Mouse (Mus musculus) heart, embryonic 15.5 days (tissue): ENCODE measurements at regions not wholly inside any gene's neighbourhood (a gene's known extent, or its start where the extent isn't known, plus 50 kb on each side); places are given as distances from the start of the nearest gene placed in this dataset.

Source experiments
- ATAC-seq: fragments of 200-750 bp; cut with Nextera tagmentation; replicated peaks from 2 replicates; pipeline ENCODE4 v1.8.0; 2017; ENCODE audit warnings: low read depth, moderate TSS enrichment; ENCODE audit not compliant: insufficient number of reproducible peaks, insufficient read depth, low FRiP score
- H3K27ac ChIP-seq: fragments of 300-500 bp; sonication (generic); 2 replicates; pipeline ENCODE4 v1.5.1; 2015; ENCODE audit warnings: mild to moderate bottlenecking, inconsistent platforms
- H3K27me3 ChIP-seq: fragments of 300-500 bp; sonication (generic); 2 replicates; pipeline ENCODE4 v1.6.1; 2015; ENCODE audit warnings: inconsistent platforms
- H3K36me3 ChIP-seq: fragments of 300-500 bp; sonication (generic); 2 replicates; pipeline ENCODE4 v1.6.1; 2015; ENCODE audit warnings: mild to moderate bottlenecking, inconsistent platforms
- H3K4me1 ChIP-seq: fragments of 300-500 bp; sonication (generic); replicated peaks from 2 replicates; pipeline ENCODE4 v1.6.1; 2015; ENCODE audit warnings: inconsistent platforms
- H3K4me2 ChIP-seq: fragments of 300-500 bp; sonication (generic); 2 replicates; pipeline ENCODE4 v1.6.1; 2015; ENCODE audit warnings: inconsistent platforms, mild to moderate bottlenecking, moderate library complexity
- H3K4me3 ChIP-seq: fragments of 300-500 bp; sonication (generic); 2 replicates; pipeline ENCODE4 v1.5.1; 2015; ENCODE audit warnings: mild to moderate bottlenecking, inconsistent platforms
- H3K9ac ChIP-seq: fragments of 300-500 bp; sonication (generic); 2 replicates; pipeline ENCODE4 v1.6.1; 2015; ENCODE audit warnings: mild to moderate bottlenecking, inconsistent platforms
- H3K9me3 ChIP-seq: fragments of 300-500 bp; sonication (generic); replicated peaks from 2 replicates; pipeline ENCODE4 v1.6.1; 2016; ENCODE audit warnings: inconsistent platforms
- WGBS: fragments of 180-500 bp; shearing (Covaris S2); methylation state at CpG from one replicate; pipeline ENCODE4 v1.1.7; 2015; ENCODE audit warnings: mixed read lengths; 5-methylcytosine and 5-hydroxymethylcytosine counted together

- peaks cover 45% of the 10 kb centered on the region for H3K27me3 ChIP-seq
- ATAC-seq = no peak
- WGBS = 56% methylated on average over 2 of the region's 2 CpGs
- H3K4me2 ChIP-seq = no peak overlapping the region
- no peak overlapping the region for H3K9ac ChIP-seq
- H3K4me1 ChIP-seq = no peaks in the 10 kb centered on the region
- H3K36me3 ChIP-seq = no peaks in the 10 kb centered on the region
- no peak overlapping the region for H3K4me3 ChIP-seq
- H3K27ac ChIP-seq = no peak overlapping the region
- H3K9me3 ChIP-seq = peaks cover 4% of the 10 kb centered on the region; the same call in 1 of the 2 replicates
Observed at GRCm38 (mm10) chr11:64609043-64609442, 172.6 kb upstream of the F930015N05Rik start.

GRCm38 (mm10) chr11:64610724-64611123, 174.3 kb upstream of the F930015N05Rik start:
- Histone ChIP-seq H3K4me3 (no peak overlapping the region), H3K4me1 (no peaks in the 10 kb centered on the region), H3K27me3 (peaks cover 59% of the 10 kb centered on the region), H3K9me3 (peaks cover 4% of the 10 kb centered on the region; the same call in 1 of the 2 replicates), H3K4me2 (no peak overlapping the region), H3K36me3 (no peaks in the 10 kb centered on the region), H3K27ac (no peak overlapping the region), H3K9ac (no peak overlapping the region)
- WGBS = 75% methylated on average over 3 of the region's 3 CpGs
- no peak for ATAC-seq

- 45% methylated on average over 1 of the region's 1 CpGs for WGBS
Observed at GRCm38 (mm10) chr11:64615140-64615539, 178.7 kb upstream of the F930015N05Rik start.

DNA sequence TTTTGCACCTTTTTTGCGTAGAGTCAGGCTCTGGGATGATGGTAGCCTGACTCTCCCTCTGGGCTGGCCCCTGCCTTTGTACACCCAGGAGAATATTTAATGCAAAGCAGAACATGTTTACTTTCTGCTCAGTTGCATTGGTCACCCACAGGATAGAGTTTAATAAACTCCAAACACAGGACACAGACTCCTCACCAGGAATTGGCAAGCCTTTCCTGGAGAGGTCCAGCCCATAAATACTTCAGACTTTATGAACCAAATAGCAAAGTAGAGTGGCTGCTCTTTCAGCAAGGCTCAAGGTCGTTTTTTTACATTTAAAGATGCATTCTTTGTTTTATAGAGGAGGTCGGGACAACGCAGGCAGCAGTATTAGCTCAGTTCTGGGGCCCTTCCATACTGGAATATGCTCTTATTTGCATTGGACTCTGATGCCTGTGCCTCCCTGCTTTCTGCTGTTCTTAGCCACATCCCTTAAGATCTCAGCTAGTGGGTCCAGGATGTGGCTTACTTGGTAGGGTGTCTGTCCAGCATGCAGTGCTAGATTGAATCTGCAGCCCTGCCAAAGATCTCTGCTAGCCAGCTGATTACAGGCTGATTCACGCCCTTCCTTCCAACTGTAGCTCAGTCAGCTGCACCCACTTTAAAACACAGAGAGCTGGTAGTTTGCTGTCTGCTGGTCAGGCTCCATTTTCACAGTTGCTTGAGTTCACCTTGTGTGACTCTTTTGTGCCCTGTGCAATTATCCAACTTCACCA, 182.4 kb upstream of the F930015N05Rik start:
- Histone ChIP-seq H3K36me3 (no peaks in the 10 kb centered on the region), H3K9ac (no peak overlapping the region), H3K4me2 (no peak overlapping the region), H3K27ac (no peak overlapping the region), H3K27me3 (peaks cover 70% of the 10 kb centered on the region), H3K4me1 (no peaks in the 10 kb centered on the region), H3K9me3 (no peaks in the 10 kb centered on the region), H3K4me3 (no peak overlapping the region)
- ATAC-seq = no peak
- WGBS = 54% methylated on average over 5 of the region's 5 CpGs

More at GRCm38 (mm10) chr11:64615140-64615539, 178.7 kb upstream of the F930015N05Rik start:
- no peaks in the 10 kb centered on the region for H3K36me3 ChIP-seq
- no peaks in the 10 kb centered on the region for H3K4me1 ChIP-seq
- ATAC-seq = no peak
- H3K9ac ChIP-seq = no peak overlapping the region
- no peak overlapping the region for H3K4me3 ChIP-seq
- H3K27me3 ChIP-seq = peaks cover 73% of the 10 kb centered on the region
- no peak overlapping the region for H3K4me2 ChIP-seq
- H3K27ac ChIP-seq = no peak overlapping the region
- peaks cover 4% of the 10 kb centered on the region; the same call in 1 of the 2 replicates for H3K9me3 ChIP-seq

DNA sequence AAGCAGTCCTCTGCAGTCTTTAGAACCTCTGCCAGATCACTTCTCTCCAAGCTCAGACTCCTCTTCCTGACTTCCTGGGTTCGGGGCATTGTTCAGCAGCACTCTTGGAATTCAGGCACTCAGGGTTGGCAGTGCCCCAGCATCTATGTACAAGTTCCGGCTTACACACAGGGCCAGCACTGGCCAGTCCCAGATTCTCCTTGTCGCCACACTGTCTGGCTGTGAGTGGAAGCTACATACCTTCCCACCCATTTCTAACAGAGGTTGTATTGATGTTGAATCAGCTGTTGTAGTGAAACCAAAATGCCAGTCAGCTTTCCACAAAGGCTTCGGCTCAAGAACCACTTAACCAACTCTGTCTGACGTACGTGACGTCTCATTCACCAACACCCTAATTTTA, 190.7 kb upstream of the F930015N05Rik start:
- 23% methylated on average over 7 of the region's 7 CpGs for WGBS

GRCm38 (mm10) chr11:64640947-64641346, 204.5 kb upstream of the F930015N05Rik start:
- 83% methylated on average over 4 of the region's 4 CpGs for WGBS
- Histone ChIP-seq H3K27ac (no peak overlapping the region), H3K36me3 (no peaks in the 10 kb centered on the region), H3K9me3 (no peaks in the 10 kb centered on the region), H3K4me1 (no peaks in the 10 kb centered on the region), H3K27me3 (no peaks in the 10 kb centered on the region; the same call in none of the 2 replicates), H3K9ac (no peak overlapping the region), H3K4me3 (no peak overlapping the region), H3K4me2 (no peak overlapping the region)
- ATAC-seq = no peak

More for the DNA sequence above, 190.7 kb upstream of the F930015N05Rik start:
- ATAC-seq = 0 out of 2 replicates have a peak, but pooled peaks have one; percentile 18
- peaks cover 4% of the 10 kb centered on the region; the same call in 1 of the 2 replicates for H3K4me1 ChIP-seq
- peak overlapping the region; percentile 18; the same call in 1 of the 2 replicates for H3K27ac ChIP-seq
- H3K4me3 ChIP-seq = no peak overlapping the region
- H3K27me3 ChIP-seq = peaks cover 6% of the 10 kb centered on the region
- H3K4me2 ChIP-seq = 0 out of 2 replicates have a peak overlapping the region, but pooled peaks have one; percentile 16
- no peak overlapping the region for H3K9ac ChIP-seq
- no peaks in the 10 kb centered on the region for H3K36me3 ChIP-seq
- no peaks in the 10 kb centered on the region for H3K9me3 ChIP-seq

GRCm38 (mm10) chr11:64643171-64643570, 206.7 kb upstream of the F930015N05Rik start:
- no peak overlapping the region for H3K4me2 ChIP-seq
- no peak overlapping the region for H3K4me3 ChIP-seq
- ATAC-seq = no peak
- no peaks in the 10 kb centered on the region for H3K9me3 ChIP-seq
- no peak overlapping the region for H3K27ac ChIP-seq
- H3K27me3 ChIP-seq = no peaks in the 10 kb centered on the region; the same call in none of the 2 replicates
- H3K4me1 ChIP-seq = no peaks in the 10 kb centered on the region
- WGBS = 58% methylated on average over 5 of the region's 5 CpGs
- H3K9ac ChIP-seq = no peak overlapping the region
- no peaks in the 10 kb centered on the region for H3K36me3 ChIP-seq

DNA sequence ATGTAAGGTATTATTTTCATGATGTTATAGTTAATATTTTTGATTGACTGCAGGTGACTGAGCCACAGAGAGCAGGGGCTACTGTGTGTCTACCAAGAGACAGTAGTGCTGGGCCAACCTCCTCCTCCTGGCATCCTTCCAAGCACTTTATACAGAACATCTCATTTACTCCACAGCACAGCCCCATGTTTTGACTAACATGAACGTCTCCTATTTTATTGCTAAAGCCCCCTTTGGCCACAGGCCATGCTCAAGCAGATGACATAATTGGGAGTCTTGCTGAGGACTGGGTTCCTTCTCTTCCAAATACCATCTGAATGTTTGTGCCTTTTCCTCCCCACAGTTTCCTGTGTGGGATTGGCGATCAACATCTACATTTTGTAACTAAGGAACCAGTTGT, 211.5 kb upstream of the F930015N05Rik start:
- Histone ChIP-seq H3K4me1 (no peaks in the 10 kb centered on the region), H3K36me3 (no peaks in the 10 kb centered on the region), H3K27ac (no peak overlapping the region), H3K4me2 (no peak overlapping the region), H3K27me3 (no peaks in the 10 kb centered on the region; the same call in none of the 2 replicates), H3K4me3 (no peak overlapping the region), H3K9ac (no peak overlapping the region), H3K9me3 (no peaks in the 10 kb centered on the region)
- 55% methylated on average over 2 of the region's 2 CpGs for WGBS
- no peak for ATAC-seq

DNA sequence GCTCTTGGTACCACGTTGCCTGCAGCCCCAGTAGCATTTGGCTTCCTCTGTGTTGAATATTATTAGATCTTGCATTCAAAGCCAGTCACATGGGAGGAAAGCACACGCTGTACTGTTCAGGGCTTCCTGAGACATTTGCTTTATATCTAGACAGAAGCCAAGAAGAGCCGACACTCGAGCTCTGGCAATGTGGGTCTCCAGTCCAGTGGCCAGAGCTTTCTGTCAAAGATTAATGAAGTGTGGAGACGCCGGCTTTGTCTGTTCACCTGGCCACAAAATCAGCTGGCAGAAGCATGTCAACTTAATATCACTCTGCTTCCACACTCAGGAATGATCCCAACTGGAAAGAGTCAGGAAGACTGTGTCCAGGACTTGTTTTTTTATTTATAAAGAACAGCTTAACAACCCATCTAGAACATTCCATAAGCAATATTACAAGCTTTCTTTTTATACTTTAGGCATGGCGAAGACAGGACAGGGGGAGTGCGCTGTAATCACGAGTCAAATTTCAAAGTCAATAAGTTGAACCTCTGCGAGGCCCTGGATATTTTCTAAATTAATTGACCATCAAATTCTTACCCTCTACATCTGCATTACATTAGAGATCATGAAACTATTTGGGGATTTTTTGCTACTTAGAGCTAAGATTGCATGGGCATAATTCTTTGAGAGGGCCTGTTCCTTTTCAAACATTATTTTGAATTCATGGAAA, 214.3 kb upstream of the F930015N05Rik start:
- no peak for ATAC-seq
- H3K4me1 ChIP-seq = no peaks in the 10 kb centered on the region
- H3K27me3 ChIP-seq = no peaks in the 10 kb centered on the region
- H3K4me2 ChIP-seq = no peak overlapping the region
- WGBS = 72% methylated on average over 10 of the region's 10 CpGs
- no peak overlapping the region for H3K27ac ChIP-seq
- no peaks in the 10 kb centered on the region for H3K9me3 ChIP-seq
- H3K9ac ChIP-seq = no peak overlapping the region
- H3K36me3 ChIP-seq = no peaks in the 10 kb centered on the region
- no peak overlapping the region for H3K4me3 ChIP-seq

- no peak for ATAC-seq
- Histone ChIP-seq H3K4me3 (no peak overlapping the region), H3K27me3 (no peaks in the 10 kb centered on the region), H3K36me3 (no peaks in the 10 kb centered on the region), H3K4me2 (no peak overlapping the region), H3K27ac (no peak overlapping the region), H3K9ac (no peak overlapping the region), H3K4me1 (no peaks in the 10 kb centered on the region), H3K9me3 (no peaks in the 10 kb centered on the region)
Observed at GRCm38 (mm10) chr11:64652811-64653210, 216.4 kb upstream of the F930015N05Rik start.

GRCm38 (mm10) chr11:64655162-64655561, 218.7 kb upstream of the F930015N05Rik start:
- 77% methylated on average over 1 of the region's 1 CpGs for WGBS
- no peak for ATAC-seq
- H3K4me3 ChIP-seq = no peak overlapping the region

More at GRCm38 (mm10) chr11:64655162-64655561, 218.7 kb upstream of the F930015N05Rik start:
- H3K4me1 ChIP-seq = no peaks in the 10 kb centered on the region
- H3K27me3 ChIP-seq = no peaks in the 10 kb centered on the region
- no peaks in the 10 kb centered on the region for H3K36me3 ChIP-seq
- H3K9ac ChIP-seq = no peak overlapping the region
- H3K4me2 ChIP-seq = no peak overlapping the region
- H3K27ac ChIP-seq = no peak overlapping the region
- no peaks in the 10 kb centered on the region for H3K9me3 ChIP-seq
